ENCODE assay signal across 8 mouse cellular contexts in genomic region chr9:29750371-29751014, GRCm38 (mm10).
DNase-seq lines count a peak whose midpoint lies in the region; ATAC-seq lines count a peak whose summit lies in the region.

No protein-coding gene starts in this region.

- no peaks in the 10 kb centered on the region for H3K4me1 ChIP-seq in liver, embryonic 11.5 days (replicated peaks; ENCODE audit: control insufficient read depth, insufficient read depth, low read length)
- H3K4me1 ChIP-seq in neural tube, embryonic 13.5 days (replicated peaks) = peaks cover 15% of the 10 kb centered on the region

- peak overlapping the region; percentile 5; the same call in 1 of the 2 replicates for H3K4me3 ChIP-seq in liver, embryonic 11.5 days (ENCODE audit: low read depth, low read length)
- peak overlapping the region; percentile 24 for H3K4me3 ChIP-seq in neural tube, embryonic 13.5 days

- no peaks in the 10 kb centered on the region for H3K9me3 ChIP-seq in liver, embryonic 11.5 days (ENCODE audit: control insufficient read depth, low read length)
- H3K9me3 ChIP-seq in neural tube, embryonic 13.5 days = no peaks in the 10 kb centered on the region

- H3K36me3 ChIP-seq in liver, embryonic 11.5 days (ENCODE audit: control insufficient read depth, insufficient read depth, low read length) = no peaks in the 10 kb centered on the region
- H3K36me3 ChIP-seq in neural tube, embryonic 13.5 days = no peaks in the 10 kb centered on the region

- peak; percentile 29 for DNase-seq in cerebellum, adult 11 months
- peak; percentile 80 to 84 for DNase-seq in cerebellum, postnatal 10 days
- DNase-seq in heart, adult 8-10 months (ENCODE audit: low spot score) = peak; percentile 41
- peak; percentile 56 for DNase-seq in kidney, postnatal 10 days
- DNase-seq in liver, embryonic 11.5 days (ENCODE audit: low spot score) = no peak
- DNase-seq in thymus, adult 18-20 months = no peak

- H3K27me3 ChIP-seq in liver, embryonic 11.5 days (replicated peaks; ENCODE audit: control insufficient read depth, insufficient read depth, low read length) = no peaks in the 10 kb centered on the region
- no peaks in the 10 kb centered on the region for H3K27me3 ChIP-seq in neural tube, embryonic 13.5 days

- WGBS in liver, embryonic 11.5 days = 14% methylated on average over 15 of the region's 15 CpGs
- WGBS in neural tube, embryonic 13.5 days = 12% methylated on average over 15 of the region's 15 CpGs

- H3K9ac ChIP-seq in liver, embryonic 11.5 days (ENCODE audit: low read depth, low read length) = no peak overlapping the region
- peak overlapping the region; percentile 53 for H3K9ac ChIP-seq in neural tube, embryonic 13.5 days

- peak overlapping the region; percentile 48 for H3K4me2 ChIP-seq in liver, embryonic 11.5 days
- peak overlapping the region; percentile 54 for H3K4me2 ChIP-seq in neural tube, embryonic 13.5 days

- ATAC-seq in cerebellum, adult (ENCODE audit: insufficient number of reproducible peaks, low FRiP score, low TSS enrichment) = no peak
- ATAC-seq in liver, embryonic 11.5 days (replicated peaks; ENCODE audit: low FRiP score) = no peak
- peak; percentile 50; the same call in 1 of the 2 replicates for ATAC-seq in neural tube, embryonic 13.5 days (ENCODE audit: low read depth)

- no peak overlapping the region for H3K27ac ChIP-seq in liver, embryonic 11.5 days (ENCODE audit: low read depth, low read length)
- peak overlapping the region; percentile 43 for H3K27ac ChIP-seq in neural tube, embryonic 13.5 days (replicated peaks)

Comparison
In these comparisons a context has a peak if more than half of its experiments do, and no peak if none do; other contexts are left out.
1. DNase-seq: peak in cerebellum, adult 11 months (single experiment), cerebellum, postnatal 10 days (2 of 2), heart, adult 8-10 months (single experiment) and kidney, postnatal 10 days (single experiment); none in liver, embryonic 11.5 days (single experiment) and thymus, adult 18-20 months (0 of 2).